Mouse (Mus musculus): ENCODE measurements around the gene Tns2. TPM values are rescaled to one million over a fixed set of nuclear protein-coding genes. Genes with fewer than 3 reads are reported as not detected.

Gene Tns2
- polyA plus RNA-seq, 1 experiment from 2014 or later, result 48.3 TPM

DNA sequence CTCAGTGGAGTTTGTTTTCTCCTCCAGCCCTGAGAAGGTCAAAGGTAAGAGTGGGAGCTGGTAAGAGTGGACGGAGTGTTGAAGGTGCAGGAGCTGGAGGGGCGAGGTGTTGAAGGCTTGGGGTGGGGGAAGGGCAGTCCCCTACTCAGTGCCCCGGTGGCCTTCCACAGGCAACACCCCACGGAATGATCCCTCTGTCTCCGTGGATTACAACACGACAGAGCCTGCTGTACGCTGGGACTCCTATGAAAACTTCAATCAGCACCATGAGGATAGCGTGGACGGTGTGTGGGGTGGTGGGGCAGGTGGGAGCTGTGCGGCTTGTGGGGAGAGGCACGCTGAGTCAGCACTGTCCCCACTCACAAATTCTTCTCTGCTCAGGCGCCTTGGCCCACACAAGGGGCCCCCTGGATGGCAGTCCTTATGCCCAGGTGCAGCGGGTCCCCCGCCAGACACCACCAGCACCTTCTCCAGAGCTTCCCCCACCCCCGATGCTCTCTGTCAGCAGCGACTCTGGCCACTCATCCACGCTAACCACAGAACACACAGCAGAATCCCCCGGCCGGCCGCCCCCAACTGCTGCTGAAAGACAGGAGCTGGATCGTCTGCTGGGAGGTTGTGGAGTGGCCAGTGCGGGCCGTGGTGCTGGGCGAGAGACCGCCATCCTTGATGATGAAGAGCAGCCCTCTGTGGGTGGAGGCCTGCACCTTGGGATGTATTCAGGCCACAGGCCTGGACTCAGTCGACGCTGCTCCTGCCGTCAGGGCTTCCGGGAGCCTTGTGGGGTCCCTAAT, 10.7 kb downstream of the Tns2 start:
- Histone ChIP-seq H3K9ac (no peak overlapping the region), H3K4me1 (ENCODE audit: insufficient read depth) (peaks cover 7% of the 10 kb centered on the region), H3K36me3 (ENCODE audit: insufficient read depth) (peaks cover 100% of the 10 kb centered on the region), H3K27ac (ENCODE audit: low read depth) (no peak overlapping the region), H3K4me2 (no peak overlapping the region), H3K4me3 (ENCODE audit: low read depth, low read length) (no peak overlapping the region), H3K9me3 (ENCODE audit: low read depth, low read length) (no peaks in the 10 kb centered on the region), H3K27me3 (ENCODE audit: insufficient read depth, low read length) (no peaks in the 10 kb centered on the region)
- no peak for DNase-seq
- no peak for ATAC-seq (ENCODE audit: insufficient read depth)
- 72% methylated on average over 29 of the region's 29 CpGs for whole genome bisulfite sequencing
- TF ChIP-seq CTCF (IDR thresholded peaks at IDR 0.05; ENCODE audit: low read depth), result no peak

DNA sequence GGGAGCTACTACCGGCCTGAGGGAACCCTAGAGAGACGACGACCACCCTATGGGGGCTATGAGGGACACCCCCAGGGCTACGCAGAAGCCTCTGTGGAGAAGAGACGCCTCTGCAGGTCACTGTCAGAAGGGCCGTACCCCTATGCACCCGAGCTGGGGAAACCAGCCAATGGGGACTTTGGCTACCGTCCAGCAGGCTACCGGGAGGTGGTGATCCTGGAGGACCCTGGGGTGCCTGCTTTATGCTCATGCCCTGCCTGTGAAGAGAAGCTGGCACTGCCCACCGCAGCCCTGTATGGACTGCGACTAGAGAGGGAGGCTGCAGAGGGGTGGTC, 11.2 kb downstream of the Tns2 start:
- H3K4me1 ChIP-seq (ENCODE audit: insufficient read depth), result peaks cover 1% of the 10 kb centered on the region; the same call in 1 of the 2 replicates

GRCm38 (mm10) chr15:102112181-102112580, 12.0 kb downstream of the Tns2 start:
- 82% methylated on average over 6 of the region's 6 CpGs for WGBS
- no peak for ATAC-seq (ENCODE audit: insufficient read depth)

More for the DNA sequence above, 11.2 kb downstream of the Tns2 start:
- Histone ChIP-seq H3K36me3 (ENCODE audit: insufficient read depth) (peaks cover 100% of the 10 kb centered on the region), H3K27ac (ENCODE audit: low read depth) (no peak overlapping the region), H3K4me2 (no peak overlapping the region), H3K9me3 (ENCODE audit: low read depth, low read length) (no peaks in the 10 kb centered on the region), H3K27me3 (ENCODE audit: insufficient read depth, low read length) (no peaks in the 10 kb centered on the region), H3K9ac (no peak overlapping the region), H3K4me3 (ENCODE audit: low read depth, low read length) (no peak overlapping the region)
- ATAC-seq (ENCODE audit: insufficient read depth), result no peak
- no peak for TF ChIP-seq CTCF (IDR thresholded peaks at IDR 0.05; ENCODE audit: low read depth)
- no peak for DNase-seq
- 81% methylated on average over 11 of the region's 11 CpGs for WGBS

DNA sequence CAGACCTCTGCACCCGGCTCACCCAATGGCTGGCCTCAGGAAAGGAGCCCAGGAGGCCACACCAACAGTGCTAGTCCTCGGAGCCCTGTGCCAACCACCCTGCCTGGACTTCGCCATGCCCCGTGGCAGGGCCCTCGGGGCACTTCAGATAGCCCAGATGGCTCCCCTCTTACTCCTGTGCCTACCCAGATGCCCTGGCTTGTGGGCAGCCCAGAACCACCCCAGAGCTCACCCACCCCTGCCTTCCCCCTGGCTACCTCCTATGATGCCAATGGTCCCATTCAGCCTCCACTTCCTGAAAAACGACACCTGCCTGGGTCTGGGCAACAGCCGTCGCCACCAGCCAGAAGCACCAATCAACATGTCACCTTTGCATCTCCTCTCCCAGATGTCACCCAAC, 12.6 kb downstream of the Tns2 start:
- no peaks in the 10 kb centered on the region for H3K27me3 ChIP-seq (ENCODE audit: insufficient read depth, low read length)
- H3K4me3 ChIP-seq (ENCODE audit: low read depth, low read length), result no peak overlapping the region
- no peak overlapping the region for H3K27ac ChIP-seq (ENCODE audit: low read depth)
- H3K9ac ChIP-seq, result no peak overlapping the region
- H3K4me1 ChIP-seq (ENCODE audit: insufficient read depth), result no peaks in the 10 kb centered on the region
- no peak overlapping the region for H3K4me2 ChIP-seq
- ATAC-seq (ENCODE audit: insufficient read depth) (no peak), DNase-seq (no peak)
- H3K36me3 ChIP-seq (ENCODE audit: insufficient read depth), result peaks cover 100% of the 10 kb centered on the region
- WGBS, result 81% methylated on average over 8 of the region's 8 CpGs
- no peaks in the 10 kb centered on the region for H3K9me3 ChIP-seq (ENCODE audit: low read depth, low read length)
- TF ChIP-seq CTCF (IDR thresholded peaks at IDR 0.05; ENCODE audit: low read depth), result no peak

More at GRCm38 (mm10) chr15:102112181-102112580, 12.0 kb downstream of the Tns2 start:
- no peak overlapping the region for H3K27ac ChIP-seq (ENCODE audit: low read depth)
- peaks cover 100% of the 10 kb centered on the region for H3K36me3 ChIP-seq (ENCODE audit: insufficient read depth)
- no peak for TF ChIP-seq CTCF (IDR thresholded peaks at IDR 0.05; ENCODE audit: low read depth)
- no peak overlapping the region for H3K4me2 ChIP-seq
- H3K9ac ChIP-seq, result no peak overlapping the region
- H3K9me3 ChIP-seq (ENCODE audit: low read depth, low read length), result no peaks in the 10 kb centered on the region
- no peaks in the 10 kb centered on the region for H3K4me1 ChIP-seq (ENCODE audit: insufficient read depth)
- DNase-seq, result no peak
- H3K27me3 ChIP-seq (ENCODE audit: insufficient read depth, low read length), result no peaks in the 10 kb centered on the region
- H3K4me3 ChIP-seq (ENCODE audit: low read depth, low read length), result no peak overlapping the region

- no peak for TF ChIP-seq CTCF (IDR thresholded peaks at IDR 0.05; ENCODE audit: low read depth)
- 83% methylated on average over 4 of the region's 4 CpGs for WGBS
- no peaks in the 10 kb centered on the region for H3K4me1 ChIP-seq (ENCODE audit: insufficient read depth)
- no peak overlapping the region for H3K27ac ChIP-seq (ENCODE audit: low read depth)
- ATAC-seq (ENCODE audit: insufficient read depth) (no peak), DNase-seq (no peak)
- no peaks in the 10 kb centered on the region for H3K9me3 ChIP-seq (ENCODE audit: low read depth, low read length)
- H3K9ac ChIP-seq, result no peak overlapping the region
- H3K4me2 ChIP-seq, result no peak overlapping the region
- no peak overlapping the region for H3K4me3 ChIP-seq (ENCODE audit: low read depth, low read length)
- no peaks in the 10 kb centered on the region for H3K27me3 ChIP-seq (ENCODE audit: insufficient read depth, low read length)
- peaks cover 98% of the 10 kb centered on the region for H3K36me3 ChIP-seq (ENCODE audit: insufficient read depth)
These were observed 13.5 kb downstream of the Tns2 start for GRCm38 (mm10) chr15:102113674-102114073.

DNA sequence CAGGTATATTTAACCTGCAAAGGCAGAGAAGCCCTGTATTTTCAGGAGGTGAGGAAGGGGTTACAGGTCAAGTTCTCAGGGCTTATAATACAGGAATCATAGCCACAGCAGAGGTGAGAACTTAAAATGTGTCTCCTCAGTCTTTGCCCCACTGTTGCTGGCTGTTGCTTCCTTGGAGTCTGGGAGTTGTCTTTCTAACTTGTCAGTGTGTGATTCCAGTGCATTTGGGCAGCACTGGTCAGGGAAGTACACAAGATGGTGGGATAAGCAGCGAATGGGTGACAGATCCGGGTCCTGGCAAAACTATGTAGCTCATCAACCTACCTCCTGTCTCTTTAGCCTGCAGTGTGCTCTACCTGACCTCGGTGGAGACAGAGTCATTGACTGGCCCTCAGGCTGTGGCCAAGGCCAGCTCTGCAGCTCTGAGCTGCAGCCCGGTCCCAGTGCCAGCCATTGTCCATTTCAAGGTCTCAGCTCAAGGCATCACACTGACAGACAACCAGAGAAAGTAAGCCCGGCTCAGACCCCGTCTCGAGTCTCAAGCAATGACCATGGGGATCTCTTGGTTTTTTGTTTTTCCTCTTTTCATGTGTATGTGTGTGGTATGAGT, 14.5 kb downstream of the Tns2 start:
- H3K36me3 ChIP-seq (ENCODE audit: insufficient read depth), result peaks cover 96% of the 10 kb centered on the region
- no peak overlapping the region for H3K27ac ChIP-seq (ENCODE audit: low read depth)
- DNase-seq (no peak), ATAC-seq (ENCODE audit: insufficient read depth) (no peak)
- no peaks in the 10 kb centered on the region for H3K4me1 ChIP-seq (ENCODE audit: insufficient read depth)
- 84% methylated on average over 7 of the region's 7 CpGs for WGBS
- no peak overlapping the region for H3K4me3 ChIP-seq (ENCODE audit: low read depth, low read length)
- no peaks in the 10 kb centered on the region for H3K9me3 ChIP-seq (ENCODE audit: low read depth, low read length)
- no peak overlapping the region for H3K9ac ChIP-seq
- no peaks in the 10 kb centered on the region for H3K27me3 ChIP-seq (ENCODE audit: insufficient read depth, low read length)
- no peak for TF ChIP-seq CTCF (IDR thresholded peaks at IDR 0.05; ENCODE audit: low read depth)
- no peak overlapping the region for H3K4me2 ChIP-seq

- no peaks in the 10 kb centered on the region for H3K9me3 ChIP-seq (ENCODE audit: low read depth, low read length)
- H3K4me3 ChIP-seq (ENCODE audit: low read depth, low read length), result no peak overlapping the region
- 71% methylated on average over 9 of the region's 9 CpGs for WGBS
- no peak overlapping the region for H3K9ac ChIP-seq
- ATAC-seq (ENCODE audit: insufficient read depth), result no peak
- H3K27ac ChIP-seq (ENCODE audit: low read depth), result peak overlapping the region; percentile 36; the same call in 1 of the 2 replicates
- no peaks in the 10 kb centered on the region for H3K4me1 ChIP-seq (ENCODE audit: insufficient read depth)
- no peaks in the 10 kb centered on the region for H3K27me3 ChIP-seq (ENCODE audit: insufficient read depth, low read length)
- DNase-seq, result no peak
- H3K36me3 ChIP-seq (ENCODE audit: insufficient read depth), result peaks cover 94% of the 10 kb centered on the region
- TF ChIP-seq CTCF (IDR thresholded peaks at IDR 0.05; ENCODE audit: low read depth), result no peak
- no peak overlapping the region for H3K4me2 ChIP-seq
These were observed 15.6 kb downstream of the Tns2 start for GRCm38 (mm10) chr15:102115731-102116231.

Measured in lung, embryonic 14.5 days (tissue).